Mouse (Mus musculus) mouse trophoblast stem cell (cell line): Measurements from ENCODE around the gene Dcps.

Experiments
- in situ Hi-C, 2 experiments: fragments of 300-500 bp; cut with MseI, MboI; formaldehyde crosslinking; loops; 2 replicates in 1 of 2; 3 replicates in 1 of 2; pipeline ENCODE4 v1.15.1; 2025

Dcps gene

DNA sequence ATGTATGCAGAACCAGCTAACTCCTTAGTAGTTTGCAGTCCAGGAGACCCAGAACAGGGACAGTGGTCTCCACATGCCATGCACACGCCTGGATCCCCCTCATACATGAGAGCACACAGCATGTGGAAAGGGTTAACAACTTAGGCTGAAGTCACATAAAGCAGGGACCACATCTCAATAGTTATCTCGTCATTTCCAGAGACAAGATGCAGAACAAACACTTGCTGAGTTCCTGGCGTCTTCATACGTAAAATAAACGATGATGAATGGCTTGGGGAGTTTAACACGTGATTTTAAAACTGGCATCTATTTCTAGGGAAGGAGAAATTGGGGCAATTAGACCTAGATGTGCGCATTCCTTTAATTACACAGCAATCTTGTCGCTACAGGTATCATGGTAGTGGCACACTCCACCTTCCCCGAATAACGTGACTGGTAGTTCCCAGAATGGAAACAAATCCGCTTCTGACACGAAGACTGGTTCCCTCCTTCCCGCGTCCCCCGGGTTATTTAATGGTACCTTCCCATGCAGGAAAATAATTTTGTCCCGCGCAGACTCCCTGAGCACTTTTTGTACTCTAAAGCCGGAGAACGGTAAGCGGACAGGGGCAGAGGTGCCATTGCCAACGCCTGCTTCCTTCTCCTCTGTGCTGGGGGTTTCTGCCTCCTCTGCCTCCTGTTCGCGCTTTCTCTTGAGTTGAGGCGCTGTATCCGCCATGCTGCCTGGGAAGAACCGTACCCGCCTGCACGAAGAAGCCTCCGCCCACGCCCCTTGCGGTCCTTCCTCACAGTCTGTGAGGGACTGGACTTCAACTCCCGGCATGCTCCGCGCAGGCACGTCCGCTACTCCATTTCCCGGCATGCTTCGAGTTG lies at the start of gene Dcps:
Gene Dcps, minus strand, starts transcription at position 811 of the 873 bp plus-strand sequence.
- in situ Hi-C loops: no loop called here

- in situ Hi-C loops: no loop called here
Observed at GRCm38 (mm10) chr9:35223466-35223865, 47.6 kb upstream of the Dcps start.

- in situ Hi-C loops: no loop called here
Observed at GRCm38 (mm10) chr9:35217963-35218362, 42.1 kb upstream of the Dcps start.

DNA sequence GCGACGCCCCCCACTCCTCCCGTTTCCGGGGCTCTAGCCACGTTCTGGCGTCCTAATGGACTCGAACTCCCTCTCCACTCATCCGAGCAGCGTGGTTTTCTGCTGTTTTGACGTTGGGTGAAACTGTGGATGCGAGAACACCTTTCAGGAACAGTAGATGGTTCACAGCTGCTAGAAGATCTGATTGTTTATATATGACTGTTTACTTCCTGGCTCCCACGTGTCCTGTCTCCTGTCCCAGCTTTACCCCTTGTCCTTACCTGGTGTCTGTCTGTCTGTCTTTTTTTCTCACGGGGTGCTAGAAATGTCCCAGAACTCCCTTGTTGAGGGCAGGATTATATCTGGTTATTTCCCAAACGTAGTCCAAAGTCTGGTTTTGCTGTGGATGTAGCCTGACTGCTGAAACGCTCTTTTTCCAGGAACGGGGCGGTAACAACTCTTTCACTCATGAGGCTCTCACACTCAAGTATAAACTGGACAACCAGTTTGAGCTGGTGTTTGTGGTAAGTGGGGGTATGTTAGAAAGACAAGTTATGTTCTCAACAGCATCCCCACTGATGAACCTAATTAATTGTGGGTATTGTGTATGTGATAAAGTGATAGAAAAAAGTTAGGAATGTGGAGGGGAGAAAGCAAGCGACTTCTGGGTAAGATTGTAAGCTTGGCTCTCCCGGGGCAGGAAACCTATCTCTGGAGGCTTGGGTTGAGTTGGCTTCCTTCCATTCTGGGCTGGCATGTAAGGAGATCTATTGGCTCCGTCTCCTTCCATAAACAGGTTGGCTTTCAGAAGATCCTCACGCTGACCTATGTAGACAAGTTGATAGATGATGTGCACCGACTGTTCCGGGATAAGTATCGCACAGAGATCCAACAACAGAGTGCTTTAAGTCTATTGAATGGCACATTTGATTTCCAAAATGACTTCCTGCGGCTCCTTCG lies 36.0 kb upstream of the Dcps start:
- in situ Hi-C loops: no loop called here

- in situ Hi-C loops: no loop called here
Observed at GRCm38 (mm10) chr9:35210542-35211474, 34.9 kb upstream of the Dcps start, which contains the start of gene Foxred1. Gene Foxred1 (minus strand): TSS chr9:35211055.

DNA sequence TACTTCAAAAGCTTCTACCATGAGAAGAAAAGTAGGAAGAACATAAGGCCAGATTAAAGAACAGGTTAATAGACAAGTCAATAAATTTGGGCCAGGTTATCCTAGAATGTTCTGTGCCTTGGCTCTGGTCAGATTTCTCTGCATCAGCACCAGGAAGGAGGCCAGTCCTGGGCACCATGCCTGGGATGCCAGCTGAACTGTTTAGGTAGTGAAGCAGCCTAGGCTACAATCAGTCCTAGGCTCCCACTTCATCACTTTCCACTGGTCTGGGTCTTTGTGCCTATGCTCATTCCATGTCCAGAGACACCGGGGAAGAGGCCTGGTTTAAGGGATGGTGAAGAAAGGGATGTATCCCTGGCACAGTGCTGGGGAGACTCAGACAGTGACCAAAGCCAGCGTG lies 28.6 kb upstream of the Dcps start:
- in situ Hi-C loops: no loop called here

GRCm38 (mm10) chr9:35203536-35203935 lies 27.7 kb upstream of the Dcps start:
- in situ Hi-C loops: no loop called here

DNA sequence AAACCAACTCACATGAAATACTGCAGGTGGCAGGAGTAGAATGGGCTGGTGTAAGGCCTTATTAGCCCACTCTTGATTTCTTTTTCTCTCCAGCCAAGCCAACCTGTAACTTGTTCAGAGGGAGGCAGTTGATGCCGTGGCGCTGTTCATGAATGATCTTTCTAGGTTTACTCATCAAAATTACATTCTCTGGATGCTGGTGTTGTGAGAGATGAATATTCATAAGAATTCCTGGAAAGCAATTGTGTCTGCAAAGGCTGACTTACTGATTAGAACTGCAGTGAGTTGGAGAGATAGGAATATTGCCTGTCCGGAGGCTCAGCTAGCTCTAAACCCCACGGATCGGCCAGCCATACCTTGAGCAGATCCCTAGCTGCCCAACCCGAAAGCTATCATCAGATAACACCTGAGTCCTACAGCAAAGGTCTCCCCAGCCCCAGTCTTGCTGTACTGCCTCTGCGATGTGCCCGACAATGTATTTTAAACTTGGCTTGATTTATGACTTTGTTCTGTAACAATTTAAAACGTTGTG lies 24.7 kb upstream of the Dcps start:
- in situ Hi-C loops: no loop called here

DNA sequence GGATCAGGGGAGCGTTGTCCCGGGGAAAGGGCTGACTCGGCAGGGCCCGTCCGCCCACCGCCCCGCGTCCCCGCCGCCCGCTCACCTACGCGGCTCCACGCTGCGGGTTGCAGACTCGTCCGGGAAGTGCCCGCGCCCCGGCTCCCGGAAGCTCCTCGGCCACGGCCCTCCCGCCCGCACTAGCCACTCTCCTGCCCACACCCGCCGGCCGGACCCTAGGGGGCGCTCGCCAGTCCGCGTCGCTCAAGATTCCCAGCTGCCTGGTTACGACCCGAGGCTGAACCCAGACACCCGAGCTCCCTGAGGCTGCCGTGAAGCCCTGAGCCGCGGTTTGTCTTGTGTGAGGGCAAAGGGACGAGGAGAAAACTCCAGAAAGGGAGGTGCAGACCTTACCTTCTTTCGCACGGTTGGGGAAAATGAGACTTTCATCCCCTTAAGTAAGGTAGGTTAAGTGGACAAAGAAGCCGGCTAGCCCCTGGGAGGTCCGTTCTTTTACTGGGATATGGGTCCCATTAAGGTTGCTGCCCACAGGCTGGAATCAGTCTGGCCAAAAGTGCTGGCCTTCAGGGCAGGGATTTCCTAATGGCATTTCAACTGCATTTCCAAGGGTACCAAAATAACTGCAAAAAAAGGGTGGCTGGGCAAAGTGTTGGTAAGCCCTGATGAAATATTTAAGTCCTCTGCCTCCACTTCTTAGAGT lies 24.1 kb upstream of the Dcps start, which contains the start of the genes Srpr and Tirap:
Gene Srpr, plus strand, starts transcription at position 404 of the 700 bp plus-strand sequence.
Gene Tirap, minus strand, starts transcription at position 520 of the 700 bp plus-strand sequence.
- in situ Hi-C loops: no loop called here

DNA sequence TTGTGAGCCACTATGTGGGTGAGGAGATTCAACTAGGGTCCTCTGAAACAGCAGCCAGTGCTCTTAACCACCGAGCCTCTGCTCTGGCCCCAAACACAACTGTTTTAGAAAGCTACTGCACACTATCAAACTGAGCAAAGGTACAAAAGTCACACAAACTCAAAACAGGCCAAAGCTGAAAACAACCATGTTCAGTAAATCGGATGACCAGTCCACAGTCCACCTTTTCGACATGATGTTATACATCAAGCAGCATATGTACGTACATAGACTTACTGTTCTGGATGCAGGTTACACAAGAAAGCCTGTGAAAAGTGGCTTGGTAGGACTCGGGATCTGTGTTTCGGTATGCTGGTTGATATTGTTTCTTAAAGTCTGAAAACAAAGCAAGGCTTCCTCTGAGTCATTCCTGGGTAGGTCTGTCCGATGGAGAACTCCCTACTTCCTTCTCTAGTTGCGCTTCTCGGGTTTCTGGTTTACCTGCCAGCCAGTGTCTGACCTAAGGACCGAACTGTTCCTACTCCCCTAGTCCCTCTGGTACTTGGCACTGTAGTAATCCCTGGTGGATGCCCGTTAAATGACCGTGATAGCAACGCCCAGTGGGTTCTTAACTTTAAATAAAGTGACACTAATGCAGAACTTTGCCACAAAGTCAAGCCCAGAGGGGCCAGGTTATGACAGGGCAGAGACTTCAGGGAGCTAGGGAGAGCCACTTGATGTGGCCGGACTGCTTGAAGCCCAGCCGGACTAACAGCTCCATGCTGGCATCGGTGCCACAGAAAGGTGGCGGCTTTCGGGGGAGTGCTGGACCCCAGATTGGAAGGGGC lies 23.3 kb upstream of the Dcps start:
- in situ Hi-C loops: no loop called here

GRCm38 (mm10) chr9:35198351-35198750 lies 22.5 kb upstream of the Dcps start:
- in situ Hi-C loops: no loop called here

DNA sequence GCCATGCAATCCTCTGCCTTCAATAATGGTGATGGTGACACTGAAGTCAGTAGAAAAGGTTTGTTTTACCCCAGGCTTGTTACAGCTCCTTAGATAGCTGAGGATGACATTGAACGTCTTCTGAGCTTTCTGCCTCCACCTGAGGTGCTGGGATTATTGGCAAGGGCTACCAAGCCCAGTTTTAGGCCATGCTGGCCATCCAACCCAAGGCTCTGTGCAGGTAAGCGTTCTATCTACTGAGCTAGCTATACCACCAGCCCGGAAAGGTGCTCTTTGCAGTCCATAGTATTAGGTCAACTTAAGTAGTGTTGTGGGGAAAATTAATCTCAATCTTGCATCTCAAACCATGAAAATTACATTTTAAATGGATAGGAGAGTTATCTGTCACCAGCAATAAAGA lies 21.8 kb upstream of the Dcps start:
- in situ Hi-C loops: no loop called here

DNA sequence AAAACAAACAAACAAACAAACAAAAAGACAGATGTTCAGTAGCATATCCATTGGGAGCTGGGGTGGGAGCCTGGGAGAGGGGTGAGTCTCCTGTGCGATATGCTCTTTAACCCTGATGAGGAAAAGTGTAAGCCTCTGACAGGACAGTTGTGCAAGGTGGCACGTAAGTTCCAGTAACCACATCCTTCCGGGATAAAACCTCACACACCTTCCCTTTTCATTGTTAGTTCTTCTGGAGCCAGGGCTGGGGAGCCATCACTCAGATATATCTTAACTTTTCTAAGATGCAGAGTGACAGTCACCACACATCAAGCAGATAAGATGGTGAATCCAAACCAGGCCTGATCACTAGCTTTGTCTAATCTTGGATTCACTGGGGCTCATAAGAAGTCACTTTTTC lies 18.2 kb upstream of the Dcps start:
- in situ Hi-C loops: no loop called here

GRCm38 (mm10) chr9:35192983-35193542 lies 17.2 kb upstream of the Dcps start:
- in situ Hi-C loops: no loop called here

DNA sequence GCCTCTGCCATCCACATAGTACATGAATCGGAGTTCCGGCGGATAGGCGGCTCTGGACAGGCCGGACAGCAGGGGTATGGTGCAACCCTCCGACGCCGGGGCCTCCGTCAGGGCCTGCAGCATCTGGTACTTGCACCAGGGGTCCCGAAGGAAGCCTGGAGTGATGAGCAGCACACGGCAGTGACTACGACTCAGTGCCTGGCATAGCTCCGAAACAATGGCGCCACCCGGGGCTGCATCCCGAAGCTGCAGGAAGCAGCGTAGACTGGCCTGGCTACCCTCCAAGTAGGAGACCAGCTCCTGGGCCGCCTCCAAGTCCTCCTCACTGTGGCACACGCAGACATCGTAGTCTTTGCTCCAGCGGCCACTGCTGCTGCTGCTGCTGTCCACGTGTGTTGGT lies 12.8 kb upstream of the Dcps start:
- in situ Hi-C loops: no loop called here

GRCm38 (mm10) chr9:35187351-35187903 lies 11.6 kb upstream of the Dcps start:
- in situ Hi-C loops: no loop called here

DNA sequence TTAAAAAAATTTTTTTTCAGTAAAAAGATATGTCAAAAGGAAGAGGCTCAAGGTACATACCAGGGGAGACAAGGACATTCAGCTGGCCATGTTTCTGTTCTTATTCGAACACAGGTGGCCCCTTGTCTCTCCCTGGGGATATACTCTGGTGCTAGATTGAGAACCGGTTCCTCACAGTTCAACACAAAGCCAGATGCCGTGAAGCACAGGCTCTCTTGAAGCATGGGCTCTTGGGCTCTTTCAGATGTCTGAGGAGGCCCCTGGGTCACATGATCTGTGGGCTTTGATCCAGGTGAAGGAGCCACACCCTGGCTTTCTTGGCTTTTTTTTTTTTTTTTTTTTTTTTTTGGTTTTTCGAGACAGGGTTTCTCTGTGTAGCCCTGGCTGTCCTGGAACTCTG lies 10.6 kb upstream of the Dcps start:
- in situ Hi-C loops: no loop called here

DNA sequence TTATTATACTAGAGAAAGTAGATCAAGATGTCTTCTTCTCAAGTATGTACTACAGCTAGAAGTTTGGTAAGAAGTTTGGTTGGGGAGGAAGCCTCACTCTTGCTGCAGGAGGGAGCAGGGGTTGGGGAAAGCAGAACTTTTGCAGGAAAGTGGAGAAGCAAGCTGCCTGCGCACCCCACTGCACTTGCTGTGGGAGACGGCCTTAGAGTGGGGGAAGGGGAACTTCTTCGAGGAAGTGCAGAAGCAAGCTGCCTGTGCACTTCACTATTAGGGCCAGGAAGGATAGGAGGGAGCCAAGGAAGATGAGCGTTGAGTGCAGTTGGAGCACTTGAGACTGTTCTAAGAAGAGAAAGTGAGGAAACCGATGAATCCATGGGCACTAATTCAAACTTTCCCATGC lies 7.5 kb upstream of the Dcps start:
- in situ Hi-C loops: no loop called here

- in situ Hi-C loops: no loop called here
Observed at GRCm38 (mm10) chr9:35182832-35183231, 7.0 kb upstream of the Dcps start.
